Mouse (Mus musculus) heart, adult 2 months (tissue): Measurements from ENCODE around the gene Zfp459.

Experiments used
- CTCF ChIP-seq: fragments of 200-600 bp; IDR thresholded peaks from 2 replicates; pipeline ENCODE4 v1.8.1; 2022; ENCODE audit warnings: antibody characterized with exemption, mild to moderate bottlenecking, moderate library complexity
- POLR2A ChIP-seq: fragments of 200-500 bp; IDR thresholded peaks from 2 replicates; pipeline ENCODE4 v1.6.1; 2011; ENCODE audit warnings: mild to moderate bottlenecking, low read depth, low read length, control low read depth; ENCODE audit not compliant: insufficient read depth

DNA sequence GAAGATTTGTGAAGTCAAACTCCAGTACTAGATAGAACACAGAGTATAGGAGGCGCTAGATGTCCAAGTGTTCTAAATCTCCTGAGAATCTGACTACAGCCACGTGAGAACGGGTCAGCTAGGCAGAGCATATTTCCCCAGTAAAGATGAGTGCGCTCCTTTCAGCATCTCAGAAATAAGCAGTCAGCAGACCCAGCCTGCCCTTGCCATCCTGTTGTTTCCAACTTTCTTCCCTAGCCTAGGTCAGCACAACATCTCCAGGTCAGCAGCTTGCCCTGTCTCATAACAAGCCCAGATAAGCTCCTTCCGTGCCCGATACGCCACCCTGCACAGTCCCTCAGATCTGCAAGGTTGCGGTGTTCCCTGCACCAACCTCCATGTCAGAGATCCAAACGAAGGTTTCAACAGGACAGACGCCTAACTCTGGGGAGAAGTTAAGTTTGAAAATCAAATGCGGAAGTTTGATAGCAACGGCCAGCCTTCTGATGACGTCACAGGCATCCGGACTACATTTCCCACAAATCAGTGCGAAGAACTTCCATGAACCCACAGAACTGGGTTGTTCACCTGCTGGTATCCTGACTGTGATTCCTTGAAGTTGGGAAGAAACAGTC, 61.0 kb downstream of the Zfp459 start, which contains the start of the genes Gm28044 and Zfp953:
- TF ChIP-seq POLR2A (peak; percentile 69), CTCF (peak; percentile 41)
